Comparison of ENCODE assay signal across 12 mouse cellular contexts in the genomic region with DNA sequence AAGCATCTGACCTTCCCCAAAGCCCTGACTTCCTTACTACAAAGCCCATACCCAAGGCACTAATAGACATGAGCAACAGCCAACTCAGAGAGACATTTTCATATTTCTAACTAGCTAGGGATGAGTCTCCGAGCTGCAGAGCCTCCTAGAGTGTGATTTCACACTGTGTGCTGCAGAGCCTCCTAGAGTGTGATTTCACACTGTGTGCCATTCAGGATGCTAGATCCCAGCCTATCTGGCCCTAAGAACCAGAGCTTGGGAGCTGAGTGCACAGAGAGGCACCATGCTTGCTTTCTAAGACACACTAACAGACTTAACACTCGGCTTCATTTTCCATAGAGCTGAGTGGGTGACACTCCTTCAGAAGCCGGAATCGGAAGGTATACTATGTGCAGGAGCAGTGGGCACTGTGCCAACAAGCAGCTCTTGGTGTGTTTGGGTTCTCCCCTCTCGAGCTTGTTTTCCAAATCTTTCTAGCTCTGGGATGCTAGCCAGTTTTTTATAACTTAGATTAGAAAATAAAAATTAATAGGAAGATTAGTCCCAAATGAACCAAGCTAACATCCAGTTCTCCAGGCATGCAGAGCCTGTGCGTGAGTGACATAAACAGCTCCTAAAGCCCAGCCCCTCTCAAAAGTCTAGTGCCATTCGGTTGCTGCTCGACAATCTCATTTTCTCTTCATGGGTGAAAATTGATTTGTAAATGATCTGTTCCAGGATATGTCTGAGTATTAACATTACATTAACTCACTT.
DNase-seq lines count a peak whose midpoint lies in the region; ATAC-seq and TF ChIP-seq lines count a peak whose summit lies in the region.
"Had no signal": no experiment of that assay in that cellular context is flagged by ENCODE, and none has a peak within 500 bp of the region (broad histone marks: within the 10 kb centered on the region; RNA-seq: fewer than 3 reads in every experiment).

No protein-coding gene starts in this region.

- no peak for TF ChIP-seq EP300 in lung, postnatal 0 days (IDR thresholded peaks at IDR 0.05)

- no peak overlapping the region for H3K4me3 ChIP-seq in lung, postnatal 0 days (ENCODE audit: low read depth, low read length)
- H3K4me3 ChIP-seq in forebrain, postnatal 0 days (ENCODE audit: low read depth, low read length) = no peak overlapping the region
- H3K4me3 ChIP-seq: heart, embryonic 13.5 days; limb, embryonic 13.5 days; megakaryocyte, embryonic 14.5 days had no signal

- 28% methylated on average over 8 of the region's 8 CpGs for WGBS in lung, postnatal 0 days
- WGBS in forebrain, postnatal 0 days = 39% methylated on average over 8 of the region's 8 CpGs

- H3K9me3 ChIP-seq in lung, postnatal 0 days (ENCODE audit: low read length) = no peaks in the 10 kb centered on the region
- H3K9me3 ChIP-seq in forebrain, postnatal 0 days (ENCODE audit: low read length) = no peaks in the 10 kb centered on the region
- H3K9me3 ChIP-seq: heart, embryonic 13.5 days; limb, embryonic 13.5 days had no signal

- no peak overlapping the region for H3K9ac ChIP-seq in lung, postnatal 0 days (replicated peaks; ENCODE audit: low read depth)
- no peak overlapping the region for H3K9ac ChIP-seq in forebrain, postnatal 0 days
- H3K9ac ChIP-seq: heart, embryonic 13.5 days; limb, embryonic 13.5 days had no signal

- no peak for TF ChIP-seq CTCF in lung, postnatal 0 days (IDR thresholded peaks at IDR 0.05)
- TF ChIP-seq CTCF in forebrain, postnatal 0 days (IDR thresholded peaks at IDR 0.05; ENCODE audit: low read depth) = no peak

- H3K4me1 ChIP-seq in lung, postnatal 0 days (ENCODE audit: insufficient read depth, low read depth, low read length) = no peaks in the 10 kb centered on the region
- H3K4me1 ChIP-seq in forebrain, postnatal 0 days (ENCODE audit: insufficient read depth) = 0 out of 2 replicates have a peak, but pooled peaks cover 6% of the 10 kb centered on the region
- H3K4me1 ChIP-seq: megakaryocyte, embryonic 14.5 days had no signal

- no peak for ATAC-seq in lung, postnatal 0 days
- peak; percentile 34; the same call in 1 of the 2 replicates for ATAC-seq in forebrain, postnatal 0 days

- H3K4me2 ChIP-seq in lung, postnatal 0 days (replicated peaks; ENCODE audit: low read depth, low read length) = no peak overlapping the region
- H3K4me2 ChIP-seq in forebrain, postnatal 0 days (ENCODE audit: low read depth) = no peak overlapping the region
- H3K4me2 ChIP-seq: heart, embryonic 13.5 days; limb, embryonic 13.5 days had no signal

- DNase-seq in frontal cortex, adult 2 months (ENCODE audit: extremely low spot score in 1 of 2, low spot score in 1 of 2) = peak; percentile 16 to 28
- DNase-seq in frontal cortex, postnatal 14 days (ENCODE audit: low spot score in 2 of 2) = no peak
- peak; percentile 25 for DNase-seq in lung, postnatal 0 days (ENCODE audit: low spot score)
- no peak for DNase-seq in lung, postnatal 36 days
- peak; percentile 41 for DNase-seq in forebrain, postnatal 0 days
- peak; percentile 22 to 38 for DNase-seq in right cerebral cortex, adult 2 months (ENCODE audit: low spot score in 2 of 2)
- no peak for DNase-seq in gastrocnemius, adult 8-10 months (ENCODE audit: low spot score in 2 of 2)
- DNase-seq in cerebellum, adult 11-12 months = no peak
- DNase-seq: adrenal gland, adult 8-10 months had no signal

- H3K27me3 ChIP-seq in lung, postnatal 0 days (replicated peaks; ENCODE audit: insufficient read depth, low read length) = no peaks in the 10 kb centered on the region
- H3K27me3 ChIP-seq in forebrain, postnatal 0 days (ENCODE audit: insufficient read depth, low read length) = no peaks in the 10 kb centered on the region
- H3K27me3 ChIP-seq: heart, embryonic 13.5 days; megakaryocyte, embryonic 14.5 days had no signal

- H3K36me3 ChIP-seq in lung, postnatal 0 days (ENCODE audit: insufficient read depth, low read length) = no peaks in the 10 kb centered on the region
- H3K36me3 ChIP-seq in forebrain, postnatal 0 days (ENCODE audit: insufficient read depth) = no peaks in the 10 kb centered on the region
- H3K36me3 ChIP-seq: heart, embryonic 13.5 days; limb, embryonic 13.5 days had no signal

- no peak overlapping the region; the same call in 1 of the 2 replicates for H3K27ac ChIP-seq in lung, postnatal 0 days (ENCODE audit: low read length)
- H3K27ac ChIP-seq in forebrain, postnatal 0 days (ENCODE audit: low read depth, low read length) = no peak overlapping the region
- H3K27ac ChIP-seq: heart, embryonic 13.5 days; limb, embryonic 13.5 days had no signal

Comparison
In these comparisons a context has a peak if more than half of its experiments do, and no peak if none do; other contexts are left out.
1. DNase-seq: peak in frontal cortex, adult 2 months (2 of 2), lung, postnatal 0 days (single experiment), forebrain, postnatal 0 days (single experiment) and right cerebral cortex, adult 2 months (2 of 2); none in frontal cortex, postnatal 14 days (0 of 2), lung, postnatal 36 days (single experiment), gastrocnemius, adult 8-10 months (0 of 2) and cerebellum, adult 11-12 months (single experiment).